Mouse (Mus musculus): Measurements from ENCODE around the gene Serping1.

GRCm38 (mm10) chr2:84725770-84726169 is 49.5 kb downstream of the Serping1 start:
- TF ChIP-seq CTCF (IDR thresholded peaks at IDR 0.05; ENCODE audit: extremely low read depth, insufficient read depth, low read length), result no peak
- no peak for TF ChIP-seq POLR2A (IDR thresholded peaks at IDR 0.05; ENCODE audit: extremely low read depth, insufficient read depth, low read length)

All from cortical plate, adult 2 months (tissue).